Mouse (Mus musculus): Measurements from ENCODE around the gene Anxa2.

The Anxa2 gene

GRCm38 (mm10) chr9:69459876-69460275 lies 6.5 kb downstream of the Anxa2 start:
- DNase-seq: no peak

DNA sequence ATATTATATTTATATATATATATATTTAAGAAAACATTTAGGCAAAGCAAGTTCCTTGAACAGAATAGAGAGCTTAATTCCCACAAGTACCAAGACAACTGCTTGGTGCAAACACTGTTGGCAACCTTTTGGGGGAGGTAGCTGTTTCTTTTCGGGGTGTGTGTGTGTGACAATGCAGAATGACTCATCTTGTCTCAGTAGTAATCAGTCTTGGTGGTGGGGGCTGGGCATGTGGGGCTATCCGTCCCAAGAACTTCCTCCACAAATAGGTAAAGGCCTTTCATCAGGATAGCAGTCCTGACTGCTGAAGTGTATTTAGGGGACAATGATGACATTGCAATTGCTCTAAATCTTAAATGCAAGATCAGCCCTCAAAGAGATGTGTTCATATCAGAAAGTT lies 9.6 kb downstream of the Anxa2 start:
- no peak for DNase-seq

- DNase-seq: no peak
These were observed 10.8 kb downstream of the Anxa2 start for GRCm38 (mm10) chr9:69464109-69464756.

DNA sequence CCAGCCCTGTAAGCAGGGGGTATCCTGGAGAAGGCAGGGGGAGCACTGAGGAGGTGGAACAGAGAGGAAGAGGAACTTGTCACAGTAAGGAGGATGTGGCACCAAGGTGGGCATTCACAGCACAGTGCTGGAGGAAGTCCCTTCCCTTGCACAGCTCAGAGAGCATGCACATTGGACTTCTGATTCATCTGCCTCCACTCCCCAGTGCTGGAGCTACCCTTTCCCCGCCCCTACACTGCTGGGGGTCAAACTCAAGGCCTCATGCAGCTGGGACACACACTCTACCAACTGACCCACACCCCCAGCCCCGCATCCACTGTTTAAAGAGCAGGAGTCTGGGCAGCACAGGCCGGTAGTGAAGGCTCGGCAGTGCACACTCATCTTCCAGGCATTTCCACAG lies 12.7 kb downstream of the Anxa2 start:
- no peak for DNase-seq

DNA sequence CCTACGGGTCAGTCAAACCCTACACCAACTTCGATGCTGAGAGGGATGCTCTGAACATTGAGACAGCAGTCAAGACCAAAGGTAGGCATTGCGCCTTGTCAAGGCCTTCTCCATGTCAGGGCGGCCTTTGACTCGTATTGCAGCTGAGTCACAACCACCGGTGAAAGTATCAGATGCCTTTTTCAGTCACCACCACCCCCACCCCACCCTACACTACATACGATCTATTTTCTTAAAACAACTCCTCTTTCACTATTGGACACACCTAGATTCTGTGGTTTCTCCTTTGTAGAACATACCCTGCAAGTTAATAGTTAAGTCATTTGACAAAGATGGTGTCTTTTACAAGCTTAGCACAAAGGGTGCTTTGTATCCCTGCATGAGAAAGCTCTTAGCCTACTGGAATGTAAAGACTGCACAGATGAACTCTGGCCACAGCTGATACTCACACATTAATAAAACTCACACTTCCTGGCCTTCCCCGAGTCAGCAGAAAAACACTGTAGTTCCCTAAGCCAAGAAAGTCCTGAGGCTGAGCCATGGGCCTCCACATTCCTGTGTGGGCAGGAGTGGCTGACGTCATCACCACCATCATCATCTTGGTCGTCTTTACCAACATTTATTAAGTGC lies 14.0 kb downstream of the Anxa2 start:
- no peak for DNase-seq

DNA sequence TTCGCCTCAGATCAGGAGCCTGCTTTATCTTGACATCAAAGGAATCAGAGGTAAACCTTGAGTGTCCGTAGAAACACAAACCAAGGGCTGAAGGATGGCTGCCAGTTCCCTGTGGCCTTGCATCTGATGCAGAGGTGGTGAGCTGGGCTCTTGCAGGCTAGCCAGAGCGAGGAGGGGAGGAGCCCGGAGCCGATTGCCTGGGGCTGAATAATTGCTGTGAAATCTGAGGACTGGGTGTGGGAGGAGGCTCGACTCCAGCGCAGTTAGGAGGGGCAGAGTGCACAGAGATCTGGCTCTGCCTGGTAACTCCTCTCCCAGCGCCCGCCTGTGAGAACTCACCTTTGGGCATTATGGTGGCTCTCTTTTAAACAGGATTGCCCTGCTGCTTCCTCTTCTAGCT lies 15.6 kb downstream of the Anxa2 start:
- DNase-seq: peak; percentile 55

GRCm38 (mm10) chr9:69470362-69470761 lies 16.9 kb downstream of the Anxa2 start:
- no peak for DNase-seq

- DNase-seq: peak; percentile 14
These were observed 17.5 kb downstream of the Anxa2 start for GRCm38 (mm10) chr9:69470921-69471320.

- peak; percentile 32 for DNase-seq
These were observed 19.3 kb downstream of the Anxa2 start for GRCm38 (mm10) chr9:69472724-69473123.

- DNase-seq: no peak
These were observed 22.5 kb downstream of the Anxa2 start for GRCm38 (mm10) chr9:69475873-69476272.

GRCm38 (mm10) chr9:69477195-69477823 lies 23.9 kb downstream of the Anxa2 start:
- DNase-seq: no peak

- DNase-seq: no peak
These were observed 24.4 kb downstream of the Anxa2 start for GRCm38 (mm10) chr9:69477824-69478222.

GRCm38 (mm10) chr9:69480344-69480743 lies 26.9 kb downstream of the Anxa2 start:
- peak; percentile 68 for DNase-seq

GRCm38 (mm10) chr9:69483811-69484210 lies 30.4 kb downstream of the Anxa2 start:
- DNase-seq: no peak

DNA sequence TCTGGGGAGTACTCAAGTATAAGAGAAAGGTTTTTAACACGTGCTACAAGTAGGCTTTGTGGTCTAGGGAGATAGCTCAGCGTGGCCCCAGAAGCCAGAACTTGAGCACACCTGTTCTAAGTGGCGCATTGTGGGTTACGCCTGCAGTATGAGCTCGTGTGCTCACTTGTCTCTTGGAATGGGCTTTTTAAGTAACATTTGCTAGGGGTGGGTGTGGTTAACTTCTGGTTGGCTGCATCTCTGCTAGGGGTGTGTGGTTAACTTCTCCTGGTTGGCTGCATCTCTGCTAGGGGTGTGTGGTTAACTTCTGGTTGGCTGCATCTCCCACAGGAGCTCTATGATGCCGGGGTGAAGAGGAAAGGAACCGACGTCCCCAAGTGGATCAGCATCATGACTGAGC lies 32.7 kb downstream of the Anxa2 start:
- DNase-seq: no peak

GRCm38 (mm10) chr9:69488510-69488909 lies 35.1 kb downstream of the Anxa2 start:
- peak; percentile 17 for DNase-seq

GRCm38 (mm10) chr9:69488972-69489371 lies 35.6 kb downstream of the Anxa2 start:
- DNase-seq: no peak

DNA sequence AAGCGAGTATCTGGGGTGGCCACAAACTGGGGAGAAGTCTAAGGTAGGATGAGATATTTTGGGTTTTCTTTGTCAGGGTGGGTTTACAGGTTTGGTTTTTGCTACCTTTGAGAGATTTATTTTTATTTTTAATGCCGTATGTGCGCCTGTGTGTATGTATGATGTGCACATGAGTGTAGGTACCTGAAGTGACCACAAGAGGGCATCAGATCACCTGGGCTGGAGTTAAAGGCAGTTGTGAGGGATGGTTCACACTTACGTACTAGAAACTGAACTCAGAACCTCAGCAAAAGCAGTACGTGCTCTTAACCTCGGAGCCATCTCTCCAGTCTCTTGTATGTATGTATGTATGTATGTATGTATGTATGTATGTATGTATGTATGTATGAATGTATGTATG lies 39.4 kb downstream of the Anxa2 start:
- DNase-seq: no peak

- DNase-seq: peak; percentile 56
These were observed 49.1 kb downstream of the Anxa2 start for GRCm38 (mm10) chr9:69502504-69502903.

DNA sequence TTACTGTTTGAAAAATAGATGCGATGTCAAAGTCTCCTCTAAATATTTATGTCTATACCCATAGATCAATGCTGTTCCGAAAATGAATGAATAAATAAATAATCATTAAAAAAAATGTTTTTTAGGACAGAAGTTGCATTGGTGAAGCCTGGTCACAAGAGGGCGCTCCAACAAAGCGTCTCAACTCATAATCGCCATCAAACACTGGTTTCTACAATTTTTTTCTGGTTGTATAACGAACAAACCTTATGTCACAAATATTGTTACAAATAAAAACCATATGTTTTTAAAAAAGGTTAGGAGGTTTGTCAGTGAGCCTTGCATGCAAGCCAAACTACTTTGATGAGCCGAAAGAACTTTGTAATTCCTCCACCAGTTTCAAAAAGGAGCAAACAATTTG lies 52.2 kb downstream of the Anxa2 start:
- peak; percentile 32 for DNase-seq

DNA sequence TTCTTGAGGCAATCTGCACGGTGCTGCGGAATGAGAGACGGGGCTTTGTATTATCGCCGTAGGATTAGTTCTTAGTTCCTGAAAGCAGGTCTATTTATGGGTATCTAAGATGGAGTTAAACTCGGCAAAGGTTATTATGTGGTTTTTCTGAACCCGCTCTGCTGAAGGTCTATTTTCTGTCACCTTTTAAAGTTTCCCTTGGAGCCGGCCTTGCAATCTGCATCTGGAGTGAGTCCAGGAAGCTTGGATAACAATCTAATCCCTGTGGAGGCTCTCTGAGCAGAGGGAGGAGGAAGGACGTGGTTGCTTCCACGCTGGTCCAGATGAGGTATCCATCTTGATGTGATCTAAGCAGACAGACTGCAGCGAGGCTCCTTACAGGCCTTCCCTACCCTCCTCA lies 53.8 kb downstream of the Anxa2 start:
- DNase-seq: no peak

GRCm38 (mm10) chr9:69508016-69508415 lies 54.6 kb downstream of the Anxa2 start:
- DNase-seq: no peak

GRCm38 (mm10) chr9:69511881-69512590 lies 58.6 kb downstream of the Anxa2 start:
- DNase-seq: no peak

DNA sequence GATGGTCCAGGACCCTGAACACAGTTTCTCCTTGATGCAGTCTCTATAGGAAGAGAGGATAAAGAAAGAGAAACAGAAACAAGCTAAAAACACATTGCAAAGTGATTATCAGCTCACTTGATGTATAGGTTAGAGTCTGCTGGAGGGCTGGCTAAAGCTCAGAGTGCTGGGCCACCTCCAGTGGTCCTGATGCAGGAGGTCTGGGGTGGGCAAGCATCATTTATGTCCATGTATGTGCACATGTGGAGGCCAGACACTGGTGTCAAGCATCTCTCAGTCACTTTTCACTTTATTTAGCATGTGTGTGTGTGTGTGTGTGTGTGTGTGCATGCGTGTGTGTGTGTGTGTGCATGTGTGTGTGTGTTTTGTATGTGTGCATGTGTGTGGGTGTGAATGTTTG lies 59.3 kb downstream of the Anxa2 start:
- no peak for DNase-seq

All from liver (tissue).